Mouse (Mus musculus) bone marrow, adult 2 months (tissue): ENCODE results near the gene Lyg2. TPM values are rescaled to one million over a fixed set of nuclear protein-coding genes. Genes with fewer than 3 reads are reported as not detected.

Source experiments
- H3K27ac ChIP-seq: fragments of 200-500 bp; 2 replicates; pipeline ENCODE4 v1.5.1; 2012; ENCODE audit warnings: low read depth, mild to moderate bottlenecking, control low read depth, inconsistent platforms, low read length; ENCODE audit not compliant: control insufficient read depth, poor library complexity, insufficient read depth
- H3K4me1 ChIP-seq: fragments of 200-500 bp; 2 replicates; pipeline ENCODE4 v1.6.1; 2011; ENCODE audit warnings: low read length; ENCODE audit not compliant: control insufficient read depth, insufficient read depth
- H3K4me3 ChIP-seq: fragments of 200-500 bp; replicated peaks from 2 replicates; pipeline ENCODE3; 2011; ENCODE audit warnings: mild to moderate bottlenecking, low read depth, low read length, control low read depth; ENCODE audit not compliant: control insufficient read depth
- CTCF ChIP-seq: fragments of 200-500 bp; IDR thresholded peaks from 2 replicates; pipeline ENCODE4 v1.5.1; 2011; ENCODE audit warnings: low read length, control low read depth; ENCODE audit not compliant: control insufficient read depth, insufficient read depth
- POLR2A ChIP-seq: fragments of 200-500 bp; IDR thresholded peaks from 2 replicates; pipeline ENCODE4 v1.6.1; 2011; ENCODE audit warnings: low read depth, mild to moderate bottlenecking, control low read depth, low read length, borderline replicate concordance; ENCODE audit not compliant: control insufficient read depth
- WGBS: fragments of 180-500 bp; shearing (Covaris S2); methylation state at CpG from one replicate; pipeline ENCODE4 v1.1.7; 2018; 5-methylcytosine and 5-hydroxymethylcytosine counted together
- polyA plus RNA-seq: library from polyadenylated mRNA; stranded (reverse); fragments of >200 nt; gene quantifications from 2 replicates; pipeline ENCODE4 v1.2.4, GENCODE M21; 2011; ENCODE audit warnings: low replicate concordance; ENCODE audit not compliant: missing spikeins, insufficient read depth, insufficient read length

Lyg2 gene
- polyA plus RNA-seq, 1 experiment, result not detected

- Histone ChIP-seq H3K4me1 (no peaks in the 10 kb centered on the region; the same call in 1 of the 2 replicates), H3K27ac (no peak overlapping the region), H3K4me3 (no peak overlapping the region)
- TF ChIP-seq CTCF, result no peak
- no peak for TF ChIP-seq POLR2A
These were observed 21.7 kb downstream of the Lyg2 start for GRCm38 (mm10) chr1:37894606-37895005.

DNA sequence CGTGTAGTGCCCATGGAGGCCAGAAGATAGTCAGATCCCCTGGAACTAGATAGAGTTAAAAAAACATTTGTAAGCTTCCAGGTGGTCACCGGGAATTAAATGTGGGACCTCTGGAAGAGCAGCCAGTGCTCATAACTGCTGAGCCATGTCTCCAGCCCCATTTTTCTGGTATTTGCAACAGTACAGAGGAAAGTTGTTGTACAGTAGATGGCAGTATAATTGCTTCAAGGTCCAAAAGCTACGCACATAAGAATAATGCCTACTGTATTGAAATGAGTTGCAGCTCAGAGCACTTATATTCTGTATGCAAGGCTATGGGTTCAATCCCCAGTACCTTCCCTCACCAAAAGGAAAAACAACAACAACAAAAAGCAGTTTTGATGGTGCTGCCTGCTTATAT, 24.9 kb downstream of the Lyg2 start:
- H3K4me1 ChIP-seq, result peaks cover 1% of the 10 kb centered on the region; the same call in 1 of the 2 replicates

DNA sequence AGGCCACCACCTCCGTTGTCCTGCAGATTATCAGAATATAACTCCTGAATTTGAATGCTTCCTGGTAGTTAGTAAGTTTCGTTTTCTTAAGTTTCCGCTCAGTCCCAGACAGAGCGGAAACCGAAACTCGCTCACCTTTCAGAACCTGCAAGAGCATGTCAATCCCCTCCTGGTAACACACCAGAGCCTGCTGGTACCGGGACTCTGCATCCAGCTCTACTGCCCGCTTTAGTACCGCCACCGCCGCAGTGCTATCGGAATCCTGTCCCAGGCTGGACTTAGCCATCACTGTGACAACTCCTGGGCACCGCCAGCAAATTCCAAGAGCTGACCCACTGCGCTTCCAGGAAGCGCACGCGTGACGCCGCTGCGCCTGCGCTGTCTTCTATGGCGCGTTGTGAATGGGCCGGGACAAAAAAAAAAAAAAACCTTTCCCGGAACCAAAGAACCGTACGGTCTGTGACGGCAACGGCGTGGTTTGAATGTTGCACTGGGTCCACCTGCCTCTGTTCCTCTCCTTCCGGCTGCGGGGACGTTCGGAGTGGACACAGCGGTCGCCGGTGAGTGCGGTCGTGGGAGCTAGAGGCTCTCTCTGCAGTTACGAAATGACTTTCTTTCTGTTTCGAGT, 26.2 kb downstream of the Lyg2 start, which contains the start of the genes Mitd1 and Mrpl30:
TSS of gene Mitd1 (minus strand) at position 387 of the 628 bp plus-strand sequence.
TSS of gene Mrpl30 (plus strand) at position 453 of the 628 bp plus-strand sequence.
- H3K4me3 ChIP-seq, result peak within 1 kb of the TSS; percentile 98
- H3K4me1 ChIP-seq, result peaks cover 1% of the 10 kb centered on the region; the same call in 1 of the 2 replicates
- under 1% methylated on average over 41 of the region's 41 CpGs for WGBS
- H3K27ac ChIP-seq, result peak within 1 kb of the TSS; percentile 95
- peak; percentile 80; the same call in 1 of the 2 replicates for TF ChIP-seq POLR2A
- TF ChIP-seq CTCF, result peak; percentile 15; the same call in 1 of the 2 replicates

More for the DNA sequence above, 24.9 kb downstream of the Lyg2 start:
- H3K4me3 ChIP-seq, result no peak overlapping the region
- no peak overlapping the region for H3K27ac ChIP-seq
- TF ChIP-seq POLR2A, result no peak
- TF ChIP-seq CTCF, result no peak
- 46% methylated on average over 3 of the region's 3 CpGs for WGBS

GRCm38 (mm10) chr1:37889206-37889605, 27.1 kb downstream of the Lyg2 start:
- H3K4me1 ChIP-seq, result peaks cover 1% of the 10 kb centered on the region; the same call in 1 of the 2 replicates
- 71% methylated on average over 7 of the region's 7 CpGs for WGBS
- TF ChIP-seq CTCF (no peak), POLR2A (no peak)
- peak overlapping the region; percentile 98 for H3K4me3 ChIP-seq
- no peak overlapping the region for H3K27ac ChIP-seq

DNA sequence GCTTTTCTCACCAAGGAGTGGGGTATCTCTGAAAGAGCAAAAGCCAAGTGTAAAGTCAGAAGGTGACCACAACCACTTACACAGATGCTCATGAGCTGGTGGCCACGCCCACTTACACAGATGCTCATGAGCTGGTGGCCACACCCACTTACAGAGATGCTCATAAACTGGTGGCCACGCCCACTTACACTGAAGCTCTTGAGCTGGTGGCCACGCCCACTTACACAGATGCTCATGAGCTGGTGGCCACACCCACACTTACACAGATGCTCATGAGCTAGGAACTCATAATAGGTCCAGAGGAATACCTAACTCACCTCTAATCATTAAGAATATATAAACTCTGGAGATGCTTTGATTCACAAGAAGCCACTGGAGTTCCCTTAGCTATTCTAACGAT, 31.8 kb downstream of the Lyg2 start:
- Histone ChIP-seq H3K4me1 (peaks cover 1% of the 10 kb centered on the region; the same call in 1 of the 2 replicates), H3K27ac (no peak overlapping the region), H3K4me3 (no peak overlapping the region)
- TF ChIP-seq POLR2A (no peak), CTCF (no peak)
- 70% methylated on average over 4 of the region's 4 CpGs for WGBS

GRCm38 (mm10) chr1:37883411-37883810, 32.9 kb downstream of the Lyg2 start:
- H3K4me1 ChIP-seq, result no peaks in the 10 kb centered on the region

DNA sequence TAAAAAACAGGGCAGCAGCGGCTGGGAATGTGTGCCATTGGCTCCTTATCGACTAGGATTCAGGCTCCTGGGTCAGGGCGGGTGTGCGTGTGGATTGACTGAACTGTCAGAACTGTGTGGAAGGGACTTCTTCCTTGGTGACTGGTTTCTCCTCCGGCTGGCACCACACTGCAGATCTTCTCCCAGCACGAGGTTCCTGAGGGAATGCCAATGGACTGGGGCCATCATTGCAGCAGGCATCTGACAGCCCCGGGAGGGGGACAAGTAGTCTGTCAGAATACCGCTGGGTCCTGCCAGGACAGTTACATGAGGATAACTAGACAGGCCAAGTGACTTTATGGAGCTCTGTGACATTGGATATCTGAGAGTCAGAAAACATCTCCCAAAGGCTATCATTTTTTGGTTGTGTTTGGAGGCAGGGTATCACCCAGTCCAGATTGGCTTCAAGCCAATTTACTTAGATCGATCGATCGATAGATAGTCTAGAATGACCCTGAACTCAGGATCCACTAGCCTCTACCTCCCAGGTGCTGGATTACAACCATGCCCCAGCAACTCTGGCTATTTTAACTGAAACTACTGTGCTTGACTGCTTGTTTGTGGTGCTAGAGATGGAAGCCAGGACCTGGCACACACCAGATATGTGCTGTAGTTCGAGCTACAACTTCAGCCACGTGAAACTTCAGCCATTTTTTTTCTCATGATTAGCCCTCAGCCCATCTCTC, 38.4 kb downstream of the Lyg2 start:
- H3K27ac ChIP-seq, result no peak overlapping the region
- no peak for TF ChIP-seq CTCF
- TF ChIP-seq POLR2A, result no peak
- no peak overlapping the region for H3K4me3 ChIP-seq
- 94% methylated on average over 13 of the region's 13 CpGs for WGBS
- H3K4me1 ChIP-seq, result no peaks in the 10 kb centered on the region; the same call in 1 of the 2 replicates

More at GRCm38 (mm10) chr1:37883411-37883810, 32.9 kb downstream of the Lyg2 start:
- Histone ChIP-seq H3K27ac (no peak overlapping the region), H3K4me3 (no peak overlapping the region)
- 79% methylated on average over 4 of the region's 4 CpGs for WGBS
- TF ChIP-seq CTCF, result no peak
- TF ChIP-seq POLR2A, result no peak

DNA sequence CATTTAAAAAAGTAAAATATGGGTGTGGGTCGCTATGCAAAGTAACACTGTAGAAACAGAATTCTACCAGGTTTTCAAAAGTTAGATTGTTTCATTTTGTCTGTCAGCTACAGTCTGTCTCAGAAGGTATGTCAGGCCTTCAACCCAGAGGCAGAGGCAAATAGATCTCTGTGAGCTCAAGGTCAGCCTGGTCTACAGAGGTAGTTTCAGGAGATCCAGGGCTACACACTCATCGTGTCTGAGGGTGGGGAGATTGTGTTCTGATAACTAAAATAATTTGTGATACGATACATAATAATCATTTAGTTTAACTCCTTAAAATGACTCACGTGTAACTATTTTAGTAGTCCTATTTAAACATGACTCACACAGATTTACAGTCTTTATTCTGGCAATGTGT, 43.1 kb downstream of the Lyg2 start:
- Histone ChIP-seq H3K4me1 (peaks cover 3% of the 10 kb centered on the region), H3K27ac (no peak overlapping the region), H3K4me3 (no peak overlapping the region)
- WGBS, result 73% methylated on average over 4 of the region's 4 CpGs
- no peak for TF ChIP-seq POLR2A
- TF ChIP-seq CTCF, result no peak
